Mouse (Mus musculus): Measurements from ENCODE around the gene Krt35. TPM values are rescaled to one million over a fixed set of nuclear protein-coding genes. Genes with fewer than 3 reads are reported as not detected.

The Krt35 gene
- total and polyA plus RNA-seq, 3 experiments = not detected

GRCm38 (mm10) chr11:100137693-100138092, 41.7 kb upstream of the Krt35 start:
- no peak overlapping the region for H3K4me3 ChIP-seq (ENCODE audit: control insufficient read depth in 1 of 2, insufficient read depth in 1 of 2, low read depth in 2 of 2, low read length in 2 of 2)
- H3K27me3 ChIP-seq (ENCODE audit: control insufficient read depth in 1 of 2, insufficient read depth in 2 of 2, low read length in 2 of 2) = no peaks in the 10 kb centered on the region
- TF ChIP-seq MYB (IDR thresholded peaks at IDR 0.05; ENCODE audit: low read depth, low read length) (no peak), KAT2A (conservative IDR thresholded peaks at IDR 0.05; ENCODE audit: low read depth, low read length) (no peak), POLR2AphosphoS2 (IDR thresholded peaks at IDR 0.05; ENCODE audit: low read length) (no peak), TAL1 (IDR thresholded peaks at IDR 0.05; ENCODE audit: low read length) (no peak)
- H3K36me3 ChIP-seq (ENCODE audit: control insufficient read depth in 1 of 2, insufficient read depth in 2 of 2, low read length in 2 of 2) = no peaks in the 10 kb centered on the region
- DNase-seq (ENCODE audit: low read depth, low spot score) = no peak
- no peaks in the 10 kb centered on the region for H3K4me1 ChIP-seq (ENCODE audit: control insufficient read depth in 1 of 2, insufficient read depth in 2 of 2, low read length in 2 of 2)
- no peak overlapping the region for H3K27ac ChIP-seq (ENCODE audit: control insufficient read depth, low read depth, low read length)
- H3K9ac ChIP-seq (ENCODE audit: control insufficient read depth, low read depth, low read length, poor library complexity, severe bottlenecking) = no peak overlapping the region
- H3K9me3 ChIP-seq (replicated peaks; ENCODE audit: insufficient read depth, low read length) = no peaks in the 10 kb centered on the region
- no peaks in the 10 kb centered on the region for H3K79me2 ChIP-seq (ENCODE audit: control insufficient read depth, insufficient read depth, low read length, poor library complexity)

DNA sequence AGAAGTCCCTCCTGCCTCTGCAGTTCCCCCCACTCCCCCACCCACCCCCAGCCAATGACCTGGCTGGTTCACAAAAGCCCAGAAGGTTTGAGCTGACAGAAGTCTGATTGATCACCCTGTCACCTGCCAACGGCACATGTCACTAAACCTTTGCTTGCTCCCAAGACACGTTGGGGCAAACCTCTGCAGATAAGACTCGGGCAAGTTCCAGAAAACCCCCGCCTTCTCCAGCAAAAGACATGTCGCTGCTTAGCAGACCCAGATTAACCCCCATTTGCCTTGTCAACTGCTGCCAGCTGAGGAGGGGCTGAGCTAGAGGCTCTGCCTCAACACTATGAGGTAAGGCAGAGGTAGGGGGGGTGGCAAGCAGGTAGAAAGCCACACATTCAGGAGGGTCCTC, 40.5 kb upstream of the Krt35 start:
- H3K79me2 ChIP-seq (ENCODE audit: control insufficient read depth, insufficient read depth, low read length, poor library complexity) = no peaks in the 10 kb centered on the region
- DNase-seq (ENCODE audit: low read depth, low spot score) = no peak
- no peaks in the 10 kb centered on the region for H3K9me3 ChIP-seq (replicated peaks; ENCODE audit: insufficient read depth, low read length)
- H3K4me1 ChIP-seq (ENCODE audit: control insufficient read depth in 1 of 2, insufficient read depth in 2 of 2, low read length in 2 of 2) = no peaks in the 10 kb centered on the region
- H3K36me3 ChIP-seq (ENCODE audit: control insufficient read depth in 1 of 2, insufficient read depth in 2 of 2, low read length in 2 of 2) = no peaks in the 10 kb centered on the region
- H3K4me3 ChIP-seq (ENCODE audit: control insufficient read depth in 1 of 2, insufficient read depth in 1 of 2, low read depth in 2 of 2, low read length in 2 of 2) = no peak overlapping the region
- TF ChIP-seq ZKSCAN1 (IDR thresholded peaks at IDR 0.05; ENCODE audit: low read depth, low read length) = no peak
- no peak for TF ChIP-seq CTCF (IDR thresholded peaks at IDR 0.05 in 2 of 3, conservative IDR thresholded peaks at IDR 0.05 in 1 of 3; ENCODE audit: control insufficient read depth in 1 of 3, insufficient read depth in 1 of 3, low read depth in 2 of 3, low read length in 3 of 3, poor library complexity in 1 of 3, severe bottlenecking in 1 of 3)
- no peak for TF ChIP-seq UBTF (IDR thresholded peaks at IDR 0.05; ENCODE audit: borderline replicate concordance, insufficient read depth, low read depth, low read length)
- TF ChIP-seq CHD2 (IDR thresholded peaks at IDR 0.05; ENCODE audit: low read length) = no peak
- TF ChIP-seq NELFE (IDR thresholded peaks at IDR 0.05; ENCODE audit: low read depth, low read length) = no peak
- H3K27ac ChIP-seq (ENCODE audit: control insufficient read depth, low read depth, low read length) = no peak overlapping the region
- H3K27me3 ChIP-seq (ENCODE audit: control insufficient read depth in 1 of 2, insufficient read depth in 2 of 2, low read length in 2 of 2) = no peaks in the 10 kb centered on the region
- H3K9ac ChIP-seq (ENCODE audit: control insufficient read depth, low read depth, low read length, poor library complexity, severe bottlenecking) = no peak overlapping the region

- Histone ChIP-seq H3K9me3 (replicated peaks; ENCODE audit: insufficient read depth, low read length) (no peaks in the 10 kb centered on the region), H3K9ac (ENCODE audit: control insufficient read depth, low read depth, low read length, poor library complexity, severe bottlenecking) (no peak within 1 kb of the TSS), H3K4me3 (ENCODE audit: control insufficient read depth in 1 of 2, insufficient read depth in 1 of 2, low read depth in 2 of 2, low read length in 2 of 2) (no peak within 1 kb of the TSS), H3K79me2 (ENCODE audit: control insufficient read depth, insufficient read depth, low read length, poor library complexity) (no peaks in the 10 kb centered on the region), H3K27me3 (ENCODE audit: control insufficient read depth in 1 of 2, insufficient read depth in 2 of 2, low read length in 2 of 2) (no peaks in the 10 kb centered on the region), H3K4me1 (ENCODE audit: control insufficient read depth in 1 of 2, insufficient read depth in 2 of 2, low read length in 2 of 2) (no peaks in the 10 kb centered on the region), H3K27ac (ENCODE audit: control insufficient read depth, low read depth, low read length) (no peak within 1 kb of the TSS), H3K36me3 (ENCODE audit: control insufficient read depth in 1 of 2, insufficient read depth in 2 of 2, low read length in 2 of 2) (no peaks in the 10 kb centered on the region)
- TF ChIP-seq MYB (IDR thresholded peaks at IDR 0.05; ENCODE audit: low read depth, low read length) = no peak
- no peak for TF ChIP-seq HCFC1 (IDR thresholded peaks at IDR 0.05; ENCODE audit: low read depth, low read length)
- no peak for TF ChIP-seq POLR2AphosphoS2 (IDR thresholded peaks at IDR 0.05; ENCODE audit: low read length)
- no peak for TF ChIP-seq E2F4 (IDR thresholded peaks at IDR 0.05; ENCODE audit: borderline replicate concordance, low read depth, low read length)
- no peak for TF ChIP-seq POLR2AphosphoS5 (IDR thresholded peaks at IDR 0.05; ENCODE audit: borderline replicate concordance, low read depth, low read length)
- no peak for TF ChIP-seq ZMIZ1 (IDR thresholded peaks at IDR 0.05; ENCODE audit: low read depth, low read length)
- no peak for TF ChIP-seq MYC (IDR thresholded peaks at IDR 0.05; ENCODE audit: low read depth, low read length)
- TF ChIP-seq UBTF (IDR thresholded peaks at IDR 0.05; ENCODE audit: borderline replicate concordance, insufficient read depth, low read depth, low read length) = no peak
- TF ChIP-seq EP300 (IDR thresholded peaks at IDR 0.05; ENCODE audit: low read depth in 1 of 2, low read length in 2 of 2) = no peak
- no peak for TF ChIP-seq TCF12 (IDR thresholded peaks at IDR 0.05; ENCODE audit: low read depth, low read length)
- TF ChIP-seq MEF2A (IDR thresholded peaks at IDR 0.05; ENCODE audit: extremely low read depth, insufficient replicate concordance, low read depth, low read length, poor library complexity, severe bottlenecking) = no peak
- no peak for TF ChIP-seq RAD21 (IDR thresholded peaks at IDR 0.05; ENCODE audit: low read depth, low read length)
- TF ChIP-seq CTCF (IDR thresholded peaks at IDR 0.05 in 2 of 3, conservative IDR thresholded peaks at IDR 0.05 in 1 of 3; ENCODE audit: control insufficient read depth in 1 of 3, insufficient read depth in 1 of 3, low read depth in 2 of 3, low read length in 3 of 3, poor library complexity in 1 of 3, severe bottlenecking in 1 of 3) = no peak
- no peak for TF ChIP-seq RCOR1 (IDR thresholded peaks at IDR 0.05; ENCODE audit: low read depth, low read length)
- TF ChIP-seq ELF1 (IDR thresholded peaks at IDR 0.05; ENCODE audit: low read depth, low read length) = no peak
- no peak for TF ChIP-seq SMC3 (IDR thresholded peaks at IDR 0.05; ENCODE audit: low read depth, low read length)
- no peak for TF ChIP-seq SIN3A (IDR thresholded peaks at IDR 0.05; ENCODE audit: low read length)
- no peak for TF ChIP-seq MAX (IDR thresholded peaks at IDR 0.05; ENCODE audit: low read length)
- no peak for DNase-seq (ENCODE audit: low read depth, low spot score)
Observed at GRCm38 (mm10) chr11:100135731-100136130, 39.7 kb upstream of the Krt35 start, which contains the start of gene Krt15. TSS of gene Krt15 (minus strand) at chr11:100135928.
